ENCODE assay signal across 10 mouse cellular contexts in genomic region chr12:118847381-118847780, GRCm38 (mm10). TPM values are rescaled to one million over a fixed set of nuclear protein-coding genes. Genes with fewer than 3 reads are reported as not detected.
DNase-seq lines count a peak whose midpoint lies in the region; ATAC-seq and TF ChIP-seq lines count a peak whose summit lies in the region.
"Had no signal": no experiment of that assay in that cellular context is flagged by ENCODE, and none has a peak within 500 bp of the region (broad histone marks: within the 10 kb centered on the region; RNA-seq: fewer than 3 reads in every experiment).

No protein-coding gene starts in this region.

- H3K4me3 ChIP-seq in kidney, postnatal 0 days (replicated peaks; ENCODE audit: low read depth, low read length), result 0 out of 2 replicates have a peak overlapping the region, but pooled peaks have one; percentile 36
- H3K4me3 ChIP-seq in embryonic facial prominence, embryonic 13.5 days, result peak overlapping the region; percentile 45
- peak overlapping the region; percentile 52 for H3K4me3 ChIP-seq in intestine, postnatal 0 days (ENCODE audit: low read depth, low read length)
- H3K4me3 ChIP-seq in neural tube, embryonic 14.5 days (ENCODE audit: low read depth, low read length), result peak overlapping the region; percentile 33

- no peak for DNase-seq in kidney, postnatal 0 days (ENCODE audit: low spot score)
- no peak for DNase-seq in kidney, postnatal 25 days
- DNase-seq in gastrocnemius, postnatal 36 days, result no peak
- no peak for DNase-seq in adrenal gland, postnatal 25 days
- DNase-seq in gastrocnemius, postnatal 4 days (ENCODE audit: low spot score in 2 of 2), result no peak
- DNase-seq: lung, postnatal 14 days had no signal

- 0 out of 2 replicates have a peak, but pooled peaks cover 2% of the 10 kb centered on the region for H3K4me1 ChIP-seq in kidney, postnatal 0 days (replicated peaks; ENCODE audit: insufficient read depth, low read length)
- H3K4me1 ChIP-seq in embryonic facial prominence, embryonic 13.5 days, result peaks cover 29% of the 10 kb centered on the region
- H3K4me1 ChIP-seq in intestine, postnatal 0 days (replicated peaks; ENCODE audit: control insufficient read depth, insufficient read depth, low read length), result no peaks in the 10 kb centered on the region
- H3K4me1 ChIP-seq in neural tube, embryonic 14.5 days (ENCODE audit: control insufficient read depth, insufficient read depth, low read length), result peaks cover 14% of the 10 kb centered on the region

- no peak for TF ChIP-seq CTCF in kidney, postnatal 0 days (IDR thresholded peaks at IDR 0.05; ENCODE audit: low read depth)
- no peak for TF ChIP-seq CTCF in intestine, postnatal 0 days (IDR thresholded peaks at IDR 0.05; ENCODE audit: low read depth)

- H3K27ac ChIP-seq in kidney, postnatal 0 days, result no peak overlapping the region
- H3K27ac ChIP-seq in embryonic facial prominence, embryonic 13.5 days, result peak overlapping the region; percentile 33; the same call in 1 of the 2 replicates
- no peak overlapping the region for H3K27ac ChIP-seq in intestine, postnatal 0 days (ENCODE audit: low read depth, low read length)
- no peak overlapping the region for H3K27ac ChIP-seq in neural tube, embryonic 14.5 days (ENCODE audit: low read depth, low read length)

- H3K27me3 ChIP-seq in kidney, postnatal 0 days (ENCODE audit: insufficient read depth, low read length), result peaks cover 76% of the 10 kb centered on the region
- peaks cover 94% of the 10 kb centered on the region for H3K27me3 ChIP-seq in embryonic facial prominence, embryonic 13.5 days
- peaks cover 94% of the 10 kb centered on the region for H3K27me3 ChIP-seq in intestine, postnatal 0 days (replicated peaks; ENCODE audit: control insufficient read depth, insufficient read depth, low read length)
- peaks cover 39% of the 10 kb centered on the region for H3K27me3 ChIP-seq in neural tube, embryonic 14.5 days (ENCODE audit: control insufficient read depth, insufficient read depth, low read length)

- H3K4me2 ChIP-seq in kidney, postnatal 0 days (ENCODE audit: low read length), result peak overlapping the region; percentile 76; the same call in 1 of the 2 replicates
- peak overlapping the region; percentile 67 for H3K4me2 ChIP-seq in embryonic facial prominence, embryonic 13.5 days
- peak overlapping the region; percentile 78 for H3K4me2 ChIP-seq in intestine, postnatal 0 days (replicated peaks; ENCODE audit: low read depth)
- peak overlapping the region; percentile 47; the same call in 1 of the 2 replicates for H3K4me2 ChIP-seq in neural tube, embryonic 14.5 days (ENCODE audit: low read depth, low read length)

- WGBS in kidney, postnatal 0 days, result 1% methylated on average over 17 of the region's 17 CpGs
- WGBS in embryonic facial prominence, embryonic 13.5 days, result under 1% methylated on average over 17 of the region's 17 CpGs
- 1% methylated on average over 17 of the region's 17 CpGs for WGBS in intestine, postnatal 0 days
- WGBS in neural tube, embryonic 14.5 days, result under 1% methylated on average over 17 of the region's 17 CpGs

- H3K36me3 ChIP-seq in kidney, postnatal 0 days (ENCODE audit: insufficient read depth, low read length), result no peaks in the 10 kb centered on the region
- H3K36me3 ChIP-seq in embryonic facial prominence, embryonic 13.5 days, result no peaks in the 10 kb centered on the region
- H3K36me3 ChIP-seq in intestine, postnatal 0 days (ENCODE audit: control insufficient read depth, insufficient read depth), result no peaks in the 10 kb centered on the region
- H3K36me3 ChIP-seq in neural tube, embryonic 14.5 days (ENCODE audit: control insufficient read depth, insufficient read depth, low read length), result no peaks in the 10 kb centered on the region

- ATAC-seq in kidney, postnatal 0 days (replicated peaks; ENCODE audit: low FRiP score, low read depth), result no peak
- no peak for ATAC-seq in embryonic facial prominence, embryonic 13.5 days (ENCODE audit: insufficient number of reproducible peaks, insufficient read depth, low FRiP score, low TSS enrichment, low read depth)
- no peak for ATAC-seq in intestine, postnatal 0 days
- no peak for ATAC-seq in neural tube, embryonic 14.5 days (ENCODE audit: low read depth)

- H3K9me3 ChIP-seq in kidney, postnatal 0 days (replicated peaks; ENCODE audit: low read length), result no peaks in the 10 kb centered on the region
- H3K9me3 ChIP-seq in embryonic facial prominence, embryonic 13.5 days, result no peaks in the 10 kb centered on the region
- no peaks in the 10 kb centered on the region for H3K9me3 ChIP-seq in intestine, postnatal 0 days (ENCODE audit: control insufficient read depth)
- no peaks in the 10 kb centered on the region for H3K9me3 ChIP-seq in neural tube, embryonic 14.5 days (ENCODE audit: control insufficient read depth, low read length)

- intact Hi-C loops in gastrocnemius, postnatal 36 days (cut with DNase I), result no loop called here

- H3K9ac ChIP-seq in kidney, postnatal 0 days (ENCODE audit: low read depth, low read length), result no peak overlapping the region
- H3K9ac ChIP-seq in embryonic facial prominence, embryonic 13.5 days, result no peak overlapping the region
- H3K9ac ChIP-seq in intestine, postnatal 0 days (ENCODE audit: low read depth, low read length), result no peak overlapping the region
- no peak overlapping the region for H3K9ac ChIP-seq in neural tube, embryonic 14.5 days (replicated peaks; ENCODE audit: low read depth, low read length)

RNA-seq across cellular contexts. Expression of gene Sp8, which starts 1.3 kb away (rescaled TPM):
- not detected in 2 replicates for polyA plus RNA-seq in kidney, postnatal 0 days (2015; fragmentation: Nextera tagmentation; extraction: Ambion mirVana)
- 3.2 and 5.2 TPM in 2 replicates for polyA plus RNA-seq in embryonic facial prominence, embryonic 13.5 days (2015; fragmentation: Nextera tagmentation; extraction: Ambion mirVana)
- not detected in 2 replicates for polyA plus RNA-seq in intestine, postnatal 0 days (2015; fragmentation: Nextera tagmentation; extraction: Ambion mirVana)
- polyA plus RNA-seq in neural tube, embryonic 14.5 days (2014; fragmentation: Nextera tagmentation; extraction: Ambion mirVana), result 3.7 and 4.7 TPM in 2 replicates
- not detected for total RNA-seq in gastrocnemius, postnatal 36 days (2021)
- not detected in 2 replicates for total RNA-seq in adrenal gland, postnatal 25 days (2021)
- not detected for total RNA-seq in gastrocnemius, postnatal 4 days (2021)
- polyA plus RNA-seq: erythroblast, embryonic 14.5 days had no signal
